Mouse (Mus musculus): ENCODE results near the gene Gpx3.

- TF ChIP-seq POLR2A (IDR thresholded peaks at IDR 0.05; ENCODE audit: control insufficient read depth, extremely low read depth, insufficient read depth, low read length, poor library complexity) (no peak), CTCF (IDR thresholded peaks at IDR 0.05; ENCODE audit: borderline replicate concordance, control insufficient read depth, extremely low read depth, insufficient read depth, low read length, poor library complexity) (no peak)
Measured at GRCm38 (mm10) chr11:54954716-54955115, 52.5 kb downstream of the Gpx3 start.

Data from thymus, adult 2 months (tissue).